Mouse (Mus musculus) retina, postnatal 7 days (tissue): ENCODE measurements around the gene Krt28.

ENCODE experiments used
- DNase-seq: peaks from one replicate; pipeline ENCODE4 v3.0.0-alpha.2; 2012; ENCODE audit warnings: low read depth, low spot score

The Krt28 gene

GRCm38 (mm10) chr11:99366791-99367190 lies 7.9 kb downstream of the Krt28 start:
- no peak for DNase-seq

GRCm38 (mm10) chr11:99364412-99364811 lies 10.3 kb downstream of the Krt28 start:
- DNase-seq = no peak

GRCm38 (mm10) chr11:99361423-99361822 lies 13.3 kb downstream of the Krt28 start:
- no peak for DNase-seq

- DNase-seq = no peak
Observed at GRCm38 (mm10) chr11:99351004-99351403, 23.7 kb downstream of the Krt28 start, which contains the start of gene Krt27. Krt27 (minus strand) TSS chr11:99351104.

- DNase-seq = no peak
Observed at GRCm38 (mm10) chr11:99339299-99339847, 35.3 kb downstream of the Krt28 start.

- DNase-seq = no peak
Observed at GRCm38 (mm10) chr11:99337866-99338265, 36.8 kb downstream of the Krt28 start, which contains the start of gene Krt26. Krt26 (minus strand) TSS chr11:99337966.

- DNase-seq = no peak
Observed at GRCm38 (mm10) chr11:99333426-99333825, 41.3 kb downstream of the Krt28 start.

- DNase-seq = no peak
Observed at GRCm38 (mm10) chr11:99329655-99330054, 45.0 kb downstream of the Krt28 start.

GRCm38 (mm10) chr11:99322851-99323250 lies 51.9 kb downstream of the Krt28 start, which contains the start of gene Krt25:
Krt25 (minus strand) TSS chr11:99322951.
- DNase-seq = no peak

- no peak for DNase-seq
Observed at GRCm38 (mm10) chr11:99321094-99321493, 53.6 kb downstream of the Krt28 start.

- no peak for DNase-seq
Observed at GRCm38 (mm10) chr11:99319127-99319526, 55.6 kb downstream of the Krt28 start.

GRCm38 (mm10) chr11:99316543-99316942 lies 58.2 kb downstream of the Krt28 start:
- no peak for DNase-seq
